Mouse (Mus musculus) brain, adult 2 months (tissue): ENCODE measurements around the gene Cdk1.
"Not testable (repeated sequence)": the region's sequence is repeated elsewhere in the genome, so short reads cannot be mapped to it uniquely, and the experiment has no call there.

Source experiments
- DNase-seq: peaks from one replicate; pipeline ENCODE4 v3.0.0; 2011; ENCODE audit warnings: low read depth, low spot score

Cdk1 gene

DNA sequence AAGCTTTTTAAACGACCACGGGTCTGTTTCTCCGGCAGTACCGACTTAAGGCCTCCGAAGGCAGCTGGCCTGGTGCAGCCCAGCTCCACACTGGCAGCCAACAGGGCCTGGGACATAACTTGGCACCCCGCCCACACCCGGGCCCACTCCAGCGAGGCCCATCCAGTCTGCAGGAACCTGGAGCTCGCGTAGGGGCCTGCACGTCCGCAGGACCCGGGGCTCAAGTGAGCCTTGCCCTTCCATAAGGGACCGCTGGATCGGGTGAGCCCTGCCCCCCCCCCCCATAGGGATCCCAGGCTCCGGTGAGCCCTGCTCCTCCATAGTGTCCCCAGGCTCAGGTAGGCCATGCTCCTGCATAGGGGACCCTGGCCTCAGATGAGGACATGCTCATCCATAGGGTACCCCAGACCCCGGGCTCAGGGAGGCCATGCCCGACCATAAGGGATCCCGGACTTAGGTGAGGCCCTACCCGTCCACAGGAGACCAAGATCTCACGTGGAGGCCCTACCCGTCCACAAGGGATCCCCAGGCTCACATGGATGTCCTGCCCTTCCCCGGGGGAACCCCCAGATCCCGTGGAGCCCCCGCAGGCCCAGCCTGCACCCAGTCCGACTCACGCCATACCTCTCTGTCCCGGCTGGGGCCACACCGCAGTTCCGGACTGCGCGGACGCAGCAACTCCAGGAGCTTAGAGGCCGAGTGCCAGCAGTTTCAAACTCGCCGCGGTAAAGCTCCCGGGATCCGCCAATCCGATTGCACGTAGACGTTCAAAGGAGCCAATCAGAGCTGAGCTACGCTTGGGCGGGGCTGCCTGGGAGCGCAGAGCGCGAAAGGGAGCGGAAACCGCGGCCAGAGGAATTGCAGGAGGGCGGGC lies at the start of gene Cdk1:
Cdk1 (minus strand) TSS at position 727 of the 874 bp plus-strand sequence.
- peak; percentile 98 for DNase-seq

- DNase-seq = no peak
These were observed 47.2 kb upstream of the Cdk1 start for GRCm38 (mm10) chr10:69399814-69400385.

GRCm38 (mm10) chr10:69398763-69399590 lies 46.2 kb upstream of the Cdk1 start, which contains the start of gene Ank3:
Ank3 (plus strand) TSS chr10:69398773.
- no peak for DNase-seq

DNA sequence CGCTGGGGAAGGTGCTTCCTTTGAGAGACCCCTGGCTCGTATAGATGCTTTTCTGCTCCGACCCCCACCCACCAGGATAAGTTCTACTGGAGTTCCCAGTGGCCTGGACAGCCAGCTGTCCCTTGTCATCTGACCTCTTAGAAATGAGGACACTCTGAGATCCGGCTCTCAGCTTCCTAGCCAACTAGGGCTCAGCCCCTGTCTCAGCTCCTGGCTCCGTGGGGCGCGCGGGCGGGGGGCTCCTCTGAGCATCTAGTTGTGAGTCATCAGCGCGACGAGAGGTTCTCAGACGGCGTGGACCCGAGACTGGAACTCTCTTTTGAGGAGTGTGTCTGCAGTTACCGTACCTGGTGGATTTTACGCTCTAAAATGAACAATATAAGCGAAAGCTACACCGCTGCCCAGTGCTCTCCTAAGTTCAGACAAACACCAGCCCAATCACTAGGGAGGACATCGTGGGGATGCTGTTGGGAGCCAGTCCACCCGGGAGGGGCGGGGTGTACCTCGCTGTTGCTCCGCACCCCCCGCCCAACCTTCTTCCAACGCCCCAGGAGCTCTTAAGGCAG lies 45.5 kb upstream of the Cdk1 start:
- no peak for DNase-seq

- no peak for DNase-seq
These were observed 36.8 kb upstream of the Cdk1 start for GRCm38 (mm10) chr10:69389511-69389910.

GRCm38 (mm10) chr10:69386767-69387166 lies 34.0 kb upstream of the Cdk1 start:
- no peak for DNase-seq

DNA sequence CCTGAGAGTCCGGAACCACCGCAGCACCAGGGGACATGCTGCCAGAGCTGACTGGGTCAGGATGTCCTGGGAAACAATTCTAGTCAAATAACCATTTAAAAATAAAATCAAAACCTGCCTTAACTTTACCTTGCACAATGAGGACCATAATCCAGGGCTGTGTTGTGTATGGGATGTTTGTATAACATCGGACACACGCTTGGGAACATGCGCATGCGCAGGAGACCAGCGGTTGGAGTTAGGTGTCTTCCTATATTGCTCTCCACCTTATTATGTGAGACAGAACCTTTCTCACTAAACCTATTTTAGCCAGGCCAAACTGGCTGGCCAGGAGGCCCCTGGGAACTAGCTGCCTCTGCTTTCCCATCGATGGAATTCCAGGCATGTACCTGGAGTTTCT lies 32.4 kb upstream of the Cdk1 start:
- no peak for DNase-seq

DNA sequence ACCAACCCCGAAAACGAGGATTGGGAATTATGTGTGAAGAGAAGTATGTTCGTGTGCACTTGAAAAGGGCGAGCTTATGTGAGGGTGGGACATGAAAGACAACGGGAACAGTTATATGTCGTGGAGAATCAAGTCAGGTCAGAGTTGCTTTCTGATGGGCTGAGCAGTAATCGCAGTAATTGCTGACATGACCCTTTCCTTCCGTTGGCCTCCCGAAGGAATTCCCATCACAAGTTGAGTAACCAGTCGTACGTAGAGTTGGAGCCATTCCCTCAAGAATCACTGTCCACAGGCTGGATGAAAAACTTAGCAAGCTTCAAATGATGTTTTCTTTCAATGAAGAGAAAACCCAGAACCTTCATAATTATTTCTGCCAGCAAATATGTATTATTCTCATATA lies 31.9 kb upstream of the Cdk1 start:
- no peak for DNase-seq

- no peak for DNase-seq
These were observed 30.4 kb upstream of the Cdk1 start for GRCm38 (mm10) chr10:69383186-69383585.

GRCm38 (mm10) chr10:69375154-69375553 lies 22.4 kb upstream of the Cdk1 start:
- no peak for DNase-seq

DNA sequence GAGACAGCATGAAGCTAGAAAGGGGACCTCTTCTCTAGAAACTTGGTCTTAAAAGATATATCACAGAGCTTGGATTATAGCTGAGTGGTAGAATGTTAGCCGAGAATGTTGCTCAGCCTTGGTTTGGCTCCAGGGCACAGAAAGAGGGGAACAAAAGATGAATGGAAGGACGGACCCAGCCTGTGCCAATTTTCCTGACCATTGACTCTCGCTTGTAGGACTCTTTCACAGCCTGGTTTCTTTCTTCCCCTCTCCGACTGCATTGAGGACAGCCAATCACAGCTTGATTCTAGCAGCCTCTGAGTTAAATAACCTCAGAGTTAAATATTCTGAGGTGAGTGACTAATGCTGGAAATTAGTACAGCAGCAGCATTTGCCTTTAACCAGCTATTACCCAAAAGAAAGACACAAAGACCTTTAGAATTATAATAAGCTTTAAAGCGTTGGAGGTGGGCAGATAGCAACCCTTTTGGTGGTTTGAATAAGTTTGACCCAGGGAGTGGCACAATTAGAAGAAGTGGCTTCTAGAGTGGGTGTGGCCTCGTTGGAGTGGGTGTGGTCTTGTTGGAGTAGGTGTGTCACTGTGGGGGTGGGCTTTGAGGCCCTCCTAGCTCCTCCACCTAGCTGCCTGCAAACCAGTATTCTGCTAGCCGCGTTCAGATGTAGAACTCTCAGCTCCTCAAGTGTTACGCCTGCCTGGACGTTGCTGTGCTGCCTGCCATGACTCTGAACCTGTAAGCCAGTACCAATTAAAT lies 21.2 kb upstream of the Cdk1 start:
- no peak for DNase-seq

DNA sequence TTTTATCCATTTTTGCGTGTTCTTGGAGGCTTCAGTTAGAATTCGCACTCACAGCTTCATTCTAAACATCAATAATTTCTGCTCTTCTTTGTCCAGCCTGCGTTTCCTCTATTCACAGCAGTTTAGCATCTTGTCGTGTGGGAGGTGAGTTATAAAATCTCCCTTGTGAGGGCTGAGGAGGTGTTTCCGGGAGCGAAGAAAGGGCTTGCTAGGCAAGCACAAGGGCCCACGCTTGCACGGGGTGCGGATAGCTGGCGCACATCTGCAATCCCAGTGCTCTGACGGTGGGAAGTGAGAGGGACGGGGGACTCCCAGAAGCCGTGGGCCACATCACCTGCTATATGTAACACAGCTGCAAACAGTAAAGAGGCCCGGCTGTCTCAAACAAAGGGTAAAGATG lies 19.3 kb upstream of the Cdk1 start:
- DNase-seq = peak; percentile 71

- peak; percentile 46 for DNase-seq
These were observed 18.7 kb upstream of the Cdk1 start for GRCm38 (mm10) chr10:69371441-69371840.

- no peak for DNase-seq
These were observed 16.6 kb upstream of the Cdk1 start for GRCm38 (mm10) chr10:69369321-69369720.

DNA sequence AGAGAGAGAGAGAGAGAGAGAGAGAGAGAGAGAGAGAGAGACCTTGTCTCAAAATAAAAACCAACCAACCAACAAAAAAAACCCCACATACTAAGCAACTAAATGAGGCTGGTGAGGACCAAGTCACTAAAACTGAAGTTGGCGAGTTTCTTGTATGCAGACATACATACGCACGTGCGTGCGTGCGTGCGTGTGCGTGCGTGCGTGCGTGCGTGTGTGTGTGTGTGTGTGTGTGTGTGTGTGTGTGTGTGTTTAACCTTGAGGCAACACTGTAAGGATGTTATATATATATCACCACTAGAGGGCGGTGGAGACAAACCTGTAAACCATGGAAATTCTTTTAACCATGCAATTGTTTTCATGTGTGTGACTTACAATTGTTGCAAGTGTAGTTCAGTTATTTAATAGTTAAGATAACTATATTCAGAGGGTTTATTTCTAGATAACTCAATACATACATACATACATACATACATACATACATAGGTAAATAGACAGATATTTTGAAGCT lies 14.2 kb upstream of the Cdk1 start:
- peak; percentile 35 for DNase-seq

GRCm38 (mm10) chr10:69366208-69366607 lies 13.5 kb upstream of the Cdk1 start:
- DNase-seq = no peak

DNA sequence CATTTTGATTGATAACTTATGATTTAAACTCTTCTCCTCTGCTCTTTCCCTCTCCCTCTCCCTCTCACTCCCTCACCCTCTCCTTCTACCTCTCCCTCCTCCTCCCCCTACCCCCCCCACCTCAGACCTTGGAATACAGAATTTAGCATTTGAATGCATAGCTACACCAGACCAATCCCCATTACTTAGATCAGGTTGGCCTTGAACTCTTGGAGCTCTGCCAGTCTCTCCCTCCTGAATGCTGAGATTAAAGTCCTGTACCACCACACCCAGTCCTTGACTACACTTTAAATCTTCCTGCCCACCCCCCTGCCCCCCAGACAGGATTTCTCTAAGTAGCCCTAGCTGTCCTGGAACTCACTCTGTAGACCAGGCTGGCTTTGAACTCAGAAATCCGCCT lies 6.9 kb upstream of the Cdk1 start:
- no peak for DNase-seq

DNA sequence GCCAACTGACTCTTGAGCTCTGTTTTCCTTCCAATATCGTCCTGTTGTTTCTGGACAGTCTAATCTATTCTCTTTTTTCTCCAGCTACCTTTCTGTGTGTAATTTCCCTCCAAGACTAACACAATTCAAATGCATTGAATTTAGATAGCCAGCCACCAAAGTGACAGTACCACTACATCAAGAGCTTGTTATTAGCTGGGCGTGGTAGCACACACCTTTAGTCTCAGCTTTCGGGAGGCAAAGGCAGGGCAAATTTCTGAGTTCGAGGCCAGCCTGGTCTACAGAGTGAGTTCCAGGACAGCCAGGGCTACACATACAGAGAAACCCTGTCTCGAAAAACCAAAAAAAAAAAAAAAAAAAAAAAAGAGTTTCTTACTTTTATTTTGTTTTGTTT lies 345 bp upstream of the Cdk1 start:
- DNase-seq = not testable (repeated sequence)

- DNase-seq = no peak
These were observed 911 bp downstream of the Cdk1 start for GRCm38 (mm10) chr10:69351842-69352211.

DNA sequence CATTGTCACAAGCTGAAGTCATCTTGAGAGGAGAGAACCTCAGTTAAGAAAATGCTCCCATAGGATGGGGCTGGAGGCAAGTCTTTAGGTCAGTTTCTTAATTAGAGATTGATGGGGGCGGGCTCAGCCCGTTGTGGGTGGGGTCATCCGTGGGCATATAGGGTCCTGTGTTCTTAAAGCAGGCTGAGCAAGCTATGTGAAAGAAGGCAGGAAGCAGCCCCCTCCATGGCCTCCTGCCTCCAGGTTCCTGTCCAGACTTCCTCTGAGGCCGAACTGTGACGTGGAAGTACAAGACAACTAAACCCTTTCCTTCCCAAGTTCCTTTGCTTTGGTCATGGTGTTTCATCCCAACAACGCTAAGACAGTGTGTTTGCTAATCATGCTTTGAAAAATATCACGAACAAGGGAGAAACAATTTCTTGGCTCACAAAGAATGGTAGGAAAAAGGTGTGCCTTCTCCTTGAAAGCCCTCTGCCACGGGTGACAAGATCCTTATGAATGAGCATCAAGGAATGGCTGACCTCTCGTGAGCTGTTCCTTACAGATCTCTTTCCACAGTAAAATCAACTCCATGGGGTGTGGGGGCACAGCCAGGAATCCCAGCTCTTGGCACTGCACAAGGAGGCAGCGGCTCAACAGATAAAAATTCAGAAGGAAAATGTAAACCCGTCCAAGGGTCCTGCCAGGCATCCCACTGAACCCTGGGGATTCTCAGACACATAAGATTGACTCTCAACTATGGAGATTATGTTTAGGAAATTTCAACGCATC lies 1.5 kb downstream of the Cdk1 start:
- DNase-seq = no peak
